Mouse (Mus musculus) splenic B cell, adult 2 months (primary cell): Measurements from ENCODE around the gene Zbtb12.

Experiments
- DNase-seq: peaks from one replicate; pipeline ENCODE4 v3.0.0-alpha.2; 2011; ENCODE audit warnings: low read depth, low spot score
- H3K27me3 ChIP-seq: 2 replicates; pipeline ENCODE4 v1.6.1; 2012; ENCODE audit warnings: mild to moderate bottlenecking, low read length, moderate library complexity, mixed read lengths; ENCODE audit not compliant: control insufficient read depth, poor library complexity, insufficient read depth, severe bottlenecking
- H3K36me3 ChIP-seq: 2 replicates; pipeline ENCODE4 v1.6.1; 2012; ENCODE audit warnings: mild to moderate bottlenecking, low read length, moderate library complexity, mixed read lengths; ENCODE audit not compliant: control insufficient read depth, poor library complexity, insufficient read depth, severe bottlenecking

The Zbtb12 gene

DNA sequence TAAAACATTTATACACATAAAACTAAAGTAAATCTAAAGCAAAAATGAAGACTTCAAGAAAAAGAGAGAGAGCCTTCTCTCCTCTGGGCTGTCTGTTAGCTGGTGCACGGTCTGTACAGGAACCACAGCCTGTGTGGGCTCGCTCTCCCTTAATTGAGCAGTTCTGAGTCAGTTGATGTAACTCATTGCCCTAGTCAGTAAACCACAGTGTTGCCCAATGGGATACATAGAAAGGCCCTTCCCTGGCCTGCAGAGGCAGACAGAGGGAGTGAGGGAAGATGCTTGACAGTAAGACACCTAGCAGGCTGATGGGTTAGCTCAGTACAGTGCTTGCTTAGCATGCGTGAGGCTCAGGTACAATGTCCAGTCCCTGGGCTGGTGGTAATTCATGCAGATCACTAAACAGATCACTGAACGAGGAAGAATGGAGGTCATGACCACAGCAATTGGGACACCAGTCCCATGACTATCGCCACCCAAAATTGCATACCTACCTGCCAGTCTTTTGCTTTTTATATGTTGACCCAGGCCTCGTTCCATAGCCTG lies 58.8 kb downstream of the Zbtb12 start:
- DNase-seq = no peak
- peaks cover 13% of the 10 kb centered on the region for H3K36me3 ChIP-seq

DNA sequence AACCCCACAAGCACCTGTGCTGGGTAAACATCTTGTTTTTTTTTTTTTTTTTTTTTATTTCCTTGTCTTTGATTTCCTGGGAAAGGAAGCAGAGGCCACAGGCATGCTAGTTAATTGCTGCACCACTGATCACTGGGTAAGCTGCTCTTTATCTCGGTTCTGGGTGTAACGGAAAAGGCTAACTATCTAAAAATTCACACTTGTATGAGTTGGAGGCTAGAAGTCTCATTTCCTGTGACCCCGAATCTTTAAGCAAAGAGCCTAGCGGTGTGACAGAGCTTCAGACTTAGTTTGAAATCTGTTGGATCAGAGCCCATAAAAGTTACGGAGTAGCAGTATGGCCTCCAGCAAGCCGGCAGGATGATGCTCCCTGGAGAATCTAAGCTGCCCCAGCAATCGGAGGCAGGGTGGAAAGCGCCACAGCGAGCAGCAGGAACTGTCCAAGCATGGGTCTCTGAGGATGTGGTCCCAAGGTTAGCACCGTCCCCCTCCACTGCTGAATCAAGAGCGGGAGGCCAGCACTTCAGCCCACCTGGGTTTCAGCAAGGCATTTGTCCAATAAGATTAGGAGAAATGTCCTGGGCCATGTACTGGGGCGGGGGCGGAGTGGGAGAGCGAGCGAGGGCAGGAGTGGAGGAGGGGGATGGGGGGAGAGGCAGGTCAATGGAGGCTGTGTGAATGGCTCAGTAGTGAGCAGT lies 62.2 kb downstream of the Zbtb12 start:
- no peak for DNase-seq
- Histone ChIP-seq H3K27me3 (no peaks in the 10 kb centered on the region), H3K36me3 (no peaks in the 10 kb centered on the region)

More for the DNA sequence above, 58.8 kb downstream of the Zbtb12 start:
- H3K27me3 ChIP-seq = no peaks in the 10 kb centered on the region

DNA sequence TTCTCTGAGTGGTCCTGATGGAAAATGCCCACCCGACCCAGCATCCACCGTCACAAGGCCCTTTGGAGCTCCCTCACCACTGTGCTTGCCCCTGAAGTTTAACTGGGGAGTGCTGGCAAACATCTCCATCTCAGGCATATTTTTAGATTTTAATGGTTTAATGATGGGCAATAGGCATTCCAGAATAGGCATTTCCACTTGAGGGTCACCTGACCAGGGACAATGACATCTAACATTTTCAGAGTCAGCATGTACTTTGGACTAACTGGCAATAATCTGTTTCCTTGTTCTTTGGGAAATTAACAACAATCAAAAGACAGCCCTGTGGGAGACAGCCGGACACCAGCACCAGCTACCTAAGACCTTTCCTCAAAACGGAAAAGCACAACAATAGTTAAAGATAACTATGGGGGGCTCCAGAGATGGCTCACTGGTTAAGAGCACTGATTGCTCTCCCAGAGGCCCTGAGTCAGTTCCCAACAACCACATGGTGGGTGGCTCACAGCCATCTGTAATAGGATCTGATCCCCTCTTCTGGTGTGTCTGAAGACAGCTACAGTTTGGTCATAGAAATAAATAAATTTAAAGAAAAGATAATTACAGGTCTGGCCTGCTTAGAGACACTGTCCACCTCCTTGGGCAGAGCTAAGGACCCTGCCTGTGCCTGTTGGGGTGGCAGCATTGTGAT lies 64.0 kb downstream of the Zbtb12 start:
- no peak for DNase-seq
- Histone ChIP-seq H3K36me3 (no peaks in the 10 kb centered on the region), H3K27me3 (no peaks in the 10 kb centered on the region)

DNA sequence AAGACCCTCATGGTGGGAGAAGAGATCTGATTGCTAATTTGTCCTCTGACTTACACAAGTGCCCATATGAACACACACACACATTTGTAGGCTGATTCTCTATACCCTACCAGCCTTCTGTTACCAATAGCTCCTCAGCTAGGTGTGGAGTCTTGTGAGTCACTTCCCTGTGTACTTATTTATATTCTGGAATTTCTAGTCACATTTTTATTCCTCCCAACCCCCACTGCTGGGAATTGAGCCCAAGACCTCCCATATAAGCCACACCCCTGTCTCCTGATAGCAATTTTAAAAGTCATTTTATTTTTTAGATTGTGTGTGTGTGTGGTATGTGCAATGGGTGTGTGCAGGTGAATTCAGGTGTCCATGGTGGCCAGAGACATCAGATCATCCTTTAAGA lies 65.1 kb downstream of the Zbtb12 start:
- H3K36me3 ChIP-seq = no peaks in the 10 kb centered on the region
- no peaks in the 10 kb centered on the region for H3K27me3 ChIP-seq
- DNase-seq = no peak
